Mouse (Mus musculus) limb, embryonic 14.5 days (tissue): Measurements from ENCODE around the gene Slc7a4. TPM values are rescaled to one million over a fixed set of nuclear protein-coding genes. Genes with fewer than 3 reads are reported as not detected.

ENCODE experiments used
- ATAC-seq: fragments of 200-750 bp; cut with Nextera tagmentation; 2 replicates; pipeline ENCODE4 v1.8.0; 2017; ENCODE audit warnings: low read depth, moderate number of reproducible peaks, moderate TSS enrichment; ENCODE audit not compliant: low FRiP score
- DNase-seq: peaks from one replicate; pipeline ENCODE4 v3.0.0-alpha.2; 2015; ENCODE audit warnings: low spot score
- H3K27ac ChIP-seq: fragments of 300-500 bp; sonication (generic); replicated peaks from 2 replicates; pipeline ENCODE4 v1.5.1; 2014; ENCODE audit warnings: low read depth, mild to moderate bottlenecking, low read length, moderate library complexity, mixed read lengths
- H3K27me3 ChIP-seq: fragments of 300-500 bp; sonication (generic); 2 replicates; pipeline ENCODE4 v1.6.1; 2014; ENCODE audit warnings: low read length, mixed read lengths; ENCODE audit not compliant: control insufficient read depth, insufficient read depth
- H3K36me3 ChIP-seq: fragments of 300-500 bp; sonication (generic); 2 replicates; pipeline ENCODE4 v1.6.1; 2014; ENCODE audit warnings: mild to moderate bottlenecking, low read length, moderate library complexity, mixed read lengths; ENCODE audit not compliant: control insufficient read depth, insufficient read depth
- H3K4me1 ChIP-seq: fragments of 300-500 bp; sonication (generic); 2 replicates; pipeline ENCODE4 v1.6.1; 2014; ENCODE audit warnings: antibody characterized with exemption, low read length, mixed read lengths; ENCODE audit not compliant: control insufficient read depth, insufficient read depth
- H3K4me2 ChIP-seq: fragments of 300-500 bp; sonication (generic); replicated peaks from 2 replicates; pipeline ENCODE4 v1.6.1; 2014; ENCODE audit warnings: low read depth, mild to moderate bottlenecking, low read length, moderate library complexity; ENCODE audit not compliant: severe bottlenecking
- H3K4me3 ChIP-seq: fragments of 300-500 bp; sonication (generic); replicated peaks from 2 replicates; pipeline ENCODE4 v1.5.1; 2014; ENCODE audit warnings: low read length
- H3K9ac ChIP-seq: fragments of 300-500 bp; sonication (generic); 2 replicates; pipeline ENCODE4 v1.6.1; 2014; ENCODE audit warnings: mild to moderate bottlenecking, low read depth, low read length, moderate library complexity; ENCODE audit not compliant: severe bottlenecking
- H3K9me3 ChIP-seq: fragments of 300-500 bp; sonication (generic); 2 replicates; pipeline ENCODE4 v1.6.1; 2016; ENCODE audit warnings: low read length; ENCODE audit not compliant: control insufficient read depth
- POLR2A ChIP-seq: fragments of 200-500 bp; IDR thresholded peaks from 2 replicates; pipeline ENCODE4 v1.8.0; 2012; ENCODE audit warnings: inconsistent platforms, mild to moderate bottlenecking, moderate library complexity, borderline replicate concordance; ENCODE audit not compliant: insufficient read depth, insufficient read length; ENCODE audit errors: extremely low read depth
- WGBS: fragments of 180-500 bp; shearing (Covaris S2); extraction: QIAGEN DNeasy Blood & Tissue Kit; methylation state at CpG from one replicate; pipeline ENCODE4 v1.1.7; 2014; 5-methylcytosine and 5-hydroxymethylcytosine counted together
- polyA plus RNA-seq, 2 experiments: library from polyadenylated mRNA; depleted of rRNA in 1 of 2; stranded (reverse) in 1 of 2; unstranded in 1 of 2; fragments of >200 nt; fragmentation: Nextera tagmentation in 1 of 2; extraction: Ambion mirVana in 1 of 2; gene quantifications; 2 replicates each; pipeline versions ENCODE4 v1.2.1 to v1.2.3; 2012 to 2014

The Slc7a4 gene
- polyA plus RNA-seq, 2 experiments = 7.7 to 8.0 TPM

DNA sequence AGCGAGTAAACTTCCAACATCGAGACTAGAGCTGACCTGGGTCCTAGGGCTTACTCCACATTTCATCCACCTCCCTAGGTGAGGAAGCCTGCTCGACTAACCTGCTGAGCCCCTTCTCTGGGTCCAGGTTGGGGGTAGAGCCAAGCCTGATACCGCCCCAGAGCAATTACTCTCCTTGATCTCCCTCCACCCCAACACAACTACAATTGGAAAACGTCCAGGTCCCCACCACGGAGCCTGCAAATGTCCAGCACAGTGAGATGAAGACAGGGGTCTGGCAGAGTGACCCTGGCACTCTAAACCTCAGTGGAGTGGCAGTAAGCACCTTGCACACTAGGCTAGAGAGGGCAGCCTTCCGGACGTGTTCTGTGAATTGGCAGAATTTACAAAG lies 6.2 kb downstream of the Slc7a4 start:
- ATAC-seq (no peak), DNase-seq (no peak)
- Histone ChIP-seq H3K4me2 (peak overlapping the region; percentile 87), H3K27ac (no peak overlapping the region), H3K36me3 (no peaks in the 10 kb centered on the region), H3K4me1 (peaks cover 2% of the 10 kb centered on the region; the same call in 1 of the 2 replicates), H3K9me3 (no peaks in the 10 kb centered on the region), H3K4me3 (peak overlapping the region; percentile 54), H3K27me3 (peaks cover 25% of the 10 kb centered on the region; the same call in 1 of the 2 replicates), H3K9ac (peak overlapping the region; percentile 69)
- WGBS = 13% methylated on average over 8 of the region's 8 CpGs
- TF ChIP-seq POLR2A = no peak

DNA sequence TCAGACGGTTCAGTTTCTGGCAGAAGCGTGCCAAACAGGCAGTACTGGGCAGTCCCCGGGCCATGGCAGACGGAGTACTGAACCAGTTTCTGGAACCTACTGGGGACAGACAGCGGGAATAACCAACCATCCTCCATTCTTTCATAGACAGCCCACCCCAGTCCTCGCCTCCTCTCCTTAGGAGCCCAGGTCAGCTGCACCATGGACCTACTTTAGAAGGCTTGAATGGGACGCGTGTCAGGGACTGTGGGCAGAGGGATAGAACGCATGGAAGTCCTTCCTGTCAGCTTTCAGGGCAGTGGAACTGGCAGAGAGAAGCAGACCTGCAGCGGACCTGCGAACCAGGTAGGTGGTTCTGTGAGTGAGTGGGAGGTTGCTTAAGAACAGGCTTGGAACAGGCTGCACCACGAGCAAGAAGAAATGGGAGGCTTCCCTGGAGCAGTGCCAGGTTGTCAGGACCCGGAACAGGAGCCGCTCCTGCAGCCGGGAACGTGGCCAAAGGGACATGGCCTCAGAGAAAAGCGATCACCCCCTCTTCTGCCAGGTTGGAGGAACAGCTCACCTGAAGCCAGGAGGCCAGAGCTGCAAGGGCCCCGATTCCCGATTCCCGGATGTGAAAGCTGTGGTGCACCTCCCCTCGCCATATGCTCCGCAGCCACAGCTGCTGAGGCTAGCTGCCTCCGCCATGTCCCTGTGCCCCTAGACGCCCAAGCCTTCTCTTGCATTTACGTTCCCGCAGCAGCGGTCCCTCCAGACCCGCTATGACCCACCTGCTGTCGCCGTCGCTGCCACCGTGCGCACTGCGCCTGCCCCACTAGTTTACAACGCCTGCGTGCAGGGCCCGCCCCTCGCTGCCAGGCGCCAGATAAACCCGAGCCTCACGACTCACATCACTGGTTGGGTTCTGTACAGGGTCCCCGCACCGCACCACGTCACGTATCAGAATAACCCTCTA lies 6.9 kb downstream of the Slc7a4 start:
- no peaks in the 10 kb centered on the region for H3K9me3 ChIP-seq
- H3K27me3 ChIP-seq = peaks cover 25% of the 10 kb centered on the region; the same call in 1 of the 2 replicates
- H3K4me3 ChIP-seq = peak overlapping the region; percentile 54
- H3K4me2 ChIP-seq = peak overlapping the region; percentile 87
- peak overlapping the region; percentile 69 for H3K9ac ChIP-seq
- no peak for TF ChIP-seq POLR2A
- DNase-seq = peak; percentile 45
- H3K27ac ChIP-seq = no peak overlapping the region
- ATAC-seq = peak; percentile 41; the same call in 1 of the 2 replicates
- no peaks in the 10 kb centered on the region for H3K36me3 ChIP-seq
- WGBS = 14% methylated on average over 43 of the region's 45 CpGs
- H3K4me1 ChIP-seq = peaks cover 2% of the 10 kb centered on the region; the same call in 1 of the 2 replicates

DNA sequence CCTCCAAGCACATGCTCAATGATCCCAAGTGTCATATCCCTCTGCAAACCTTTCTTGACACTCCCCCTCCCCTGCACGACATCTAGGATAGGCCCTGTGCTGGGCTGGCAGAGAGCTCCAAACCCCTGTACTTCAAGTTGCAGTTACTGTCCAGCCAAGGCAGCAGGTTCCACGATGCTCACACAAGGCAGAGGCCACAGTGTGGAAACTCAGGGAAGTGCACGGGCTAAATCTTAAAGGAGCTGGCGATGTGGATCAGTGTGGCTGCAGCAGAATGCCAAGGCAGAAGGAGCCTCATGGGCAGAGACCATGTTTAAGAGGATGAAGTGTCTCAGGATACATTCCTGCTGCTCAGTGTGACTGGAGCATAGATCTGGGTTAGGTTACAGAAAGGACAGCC lies 16.8 kb downstream of the Slc7a4 start:
- Histone ChIP-seq H3K4me3 (no peak overlapping the region), H3K4me2 (no peak overlapping the region), H3K27ac (no peak overlapping the region), H3K4me1 (peaks cover 9% of the 10 kb centered on the region; the same call in 1 of the 2 replicates), H3K36me3 (no peaks in the 10 kb centered on the region), H3K9ac (no peak overlapping the region), H3K9me3 (no peaks in the 10 kb centered on the region), H3K27me3 (peaks cover 5% of the 10 kb centered on the region; the same call in 1 of the 2 replicates)
- no peak for TF ChIP-seq POLR2A
- ATAC-seq (no peak), DNase-seq (no peak)
- WGBS = 21% methylated on average over 4 of the region's 4 CpGs

DNA sequence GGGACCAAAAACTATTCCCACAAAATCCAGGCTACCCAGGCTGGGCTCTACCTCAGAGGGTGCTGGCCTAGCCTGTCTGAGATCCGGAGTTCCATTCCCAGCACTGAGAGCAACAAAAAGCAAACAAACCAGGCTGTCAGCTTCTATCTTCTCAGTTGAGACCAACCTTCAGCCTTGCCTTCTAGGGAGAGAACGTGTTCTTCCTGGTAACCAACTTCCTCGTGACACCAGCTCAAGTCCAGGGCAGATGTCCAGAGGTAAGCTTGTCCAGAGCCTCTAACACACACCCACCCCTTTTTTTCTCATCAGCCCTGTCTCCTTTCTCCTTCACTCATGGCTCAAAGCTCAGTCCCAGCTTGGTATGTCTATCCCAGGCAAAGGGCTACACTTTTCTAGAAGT lies 18.2 kb downstream of the Slc7a4 start:
- Histone ChIP-seq H3K9ac (no peak overlapping the region), H3K4me2 (no peak overlapping the region), H3K27ac (no peak overlapping the region), H3K9me3 (no peaks in the 10 kb centered on the region), H3K4me1 (peaks cover 13% of the 10 kb centered on the region; the same call in 1 of the 2 replicates), H3K36me3 (no peaks in the 10 kb centered on the region), H3K27me3 (peaks cover 5% of the 10 kb centered on the region; the same call in 1 of the 2 replicates), H3K4me3 (no peak overlapping the region)
- WGBS = 70% methylated on average over 3 of the region's 3 CpGs
- no peak for TF ChIP-seq POLR2A
- ATAC-seq = no peak
- DNase-seq = no peak

DNA sequence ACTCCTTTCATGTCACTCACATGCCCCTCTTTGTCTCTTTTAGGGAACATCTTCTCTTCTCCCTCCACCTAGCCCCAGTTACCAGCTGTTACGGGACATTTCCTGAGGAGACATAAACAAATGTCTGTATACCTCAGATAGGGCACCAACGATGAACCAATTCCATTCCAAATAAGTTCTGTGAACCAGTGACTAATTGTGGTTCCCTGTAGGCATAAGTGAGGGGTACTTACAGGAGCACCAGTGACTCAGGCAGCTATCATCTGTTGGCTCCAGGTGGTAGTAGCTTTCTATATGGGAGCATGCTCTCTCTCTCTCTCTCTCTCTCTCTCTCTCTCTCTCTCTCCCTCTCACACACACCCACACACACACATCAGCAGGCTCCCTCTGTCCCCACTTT lies 18.8 kb downstream of the Slc7a4 start:
- Histone ChIP-seq H3K4me3 (no peak overlapping the region), H3K36me3 (no peaks in the 10 kb centered on the region), H3K9ac (no peak overlapping the region), H3K27me3 (peaks cover 5% of the 10 kb centered on the region; the same call in 1 of the 2 replicates), H3K9me3 (no peaks in the 10 kb centered on the region), H3K4me1 (peaks cover 13% of the 10 kb centered on the region; the same call in 1 of the 2 replicates), H3K27ac (no peak overlapping the region), H3K4me2 (no peak overlapping the region)
- 75% methylated on average over 2 of the region's 2 CpGs for WGBS
- DNase-seq (no peak), ATAC-seq (no peak)
- no peak for TF ChIP-seq POLR2A
